Mouse (Mus musculus) frontal cortex, postnatal 10 days (tissue): ENCODE measurements at regions not wholly inside any gene's neighbourhood (a gene's known extent, or its start where the extent isn't known, plus 50 kb on each side); places are given as distances from the start of the nearest gene placed in this dataset.

ENCODE experiments used
- DNase-seq, 2 experiments: peaks; one replicate each; pipeline ENCODE4 v3.0.0; 2022; ENCODE audit warnings: low spot score in 2 of 2, mixed read lengths in 1 of 2

GRCm38 (mm10) chr17:45928903-45929477 lies 103.2 kb downstream of the Vegfa start:
- DNase-seq = no peak

- no peak for DNase-seq
Measured at GRCm38 (mm10) chr17:45928013-45928412, 104.2 kb downstream of the Vegfa start.

- no peak for DNase-seq
Measured at GRCm38 (mm10) chr17:45925845-45926244, 106.3 kb downstream of the Vegfa start.

GRCm38 (mm10) chr17:45924595-45924994 lies 107.6 kb downstream of the Vegfa start:
- DNase-seq = no peak

GRCm38 (mm10) chr17:45923217-45923730 lies 108.9 kb downstream of the Vegfa start:
- no peak for DNase-seq

- DNase-seq = no peak
Measured at GRCm38 (mm10) chr17:45917647-45918046, 114.5 kb downstream of the Vegfa start.

- DNase-seq = no peak
Measured at GRCm38 (mm10) chr17:45916937-45917336, 115.2 kb downstream of the Vegfa start.

- DNase-seq = no peak
Measured at GRCm38 (mm10) chr17:45914706-45915240, 117.4 kb downstream of the Vegfa start.

GRCm38 (mm10) chr17:45914237-45914636 lies 117.9 kb downstream of the Vegfa start:
- no peak for DNase-seq

- no peak for DNase-seq
Measured at GRCm38 (mm10) chr17:45913671-45914070, 118.5 kb downstream of the Vegfa start.

- no peak for DNase-seq
Measured at GRCm38 (mm10) chr17:45912165-45912564, 120.0 kb downstream of the Vegfa start.

- DNase-seq = no peak
Measured at GRCm38 (mm10) chr17:45911201-45911731, 120.9 kb downstream of the Vegfa start.

- DNase-seq = no peak
Measured at GRCm38 (mm10) chr17:45910245-45910644, 121.9 kb downstream of the Vegfa start.

GRCm38 (mm10) chr17:45907587-45907986 lies 124.6 kb downstream of the Vegfa start:
- DNase-seq = no peak

GRCm38 (mm10) chr17:45905596-45905995 lies 126.6 kb downstream of the Vegfa start:
- no peak for DNase-seq

GRCm38 (mm10) chr17:45904251-45904650 lies 127.9 kb downstream of the Vegfa start:
- DNase-seq = peak in 1 of 2 experiments; percentile 44

- DNase-seq = no peak
Measured at GRCm38 (mm10) chr17:45903294-45903693, 128.9 kb downstream of the Vegfa start.

GRCm38 (mm10) chr17:45902668-45903067 lies 129.5 kb downstream of the Vegfa start:
- no peak for DNase-seq

- no peak for DNase-seq
Measured at GRCm38 (mm10) chr17:45896922-45897302, 135.3 kb downstream of the Vegfa start.

GRCm38 (mm10) chr17:45896142-45896921 lies 135.8 kb downstream of the Vegfa start:
- DNase-seq = no peak

GRCm38 (mm10) chr17:45894166-45894565 lies 138.0 kb downstream of the Vegfa start:
- DNase-seq = no peak

GRCm38 (mm10) chr17:45893698-45894097 lies 138.5 kb downstream of the Vegfa start:
- no peak for DNase-seq

- DNase-seq = no peak
Measured at GRCm38 (mm10) chr17:45893094-45893493, 139.1 kb downstream of the Vegfa start.
